ENCODE assay signal across 9 mouse cellular contexts in the genomic region with DNA sequence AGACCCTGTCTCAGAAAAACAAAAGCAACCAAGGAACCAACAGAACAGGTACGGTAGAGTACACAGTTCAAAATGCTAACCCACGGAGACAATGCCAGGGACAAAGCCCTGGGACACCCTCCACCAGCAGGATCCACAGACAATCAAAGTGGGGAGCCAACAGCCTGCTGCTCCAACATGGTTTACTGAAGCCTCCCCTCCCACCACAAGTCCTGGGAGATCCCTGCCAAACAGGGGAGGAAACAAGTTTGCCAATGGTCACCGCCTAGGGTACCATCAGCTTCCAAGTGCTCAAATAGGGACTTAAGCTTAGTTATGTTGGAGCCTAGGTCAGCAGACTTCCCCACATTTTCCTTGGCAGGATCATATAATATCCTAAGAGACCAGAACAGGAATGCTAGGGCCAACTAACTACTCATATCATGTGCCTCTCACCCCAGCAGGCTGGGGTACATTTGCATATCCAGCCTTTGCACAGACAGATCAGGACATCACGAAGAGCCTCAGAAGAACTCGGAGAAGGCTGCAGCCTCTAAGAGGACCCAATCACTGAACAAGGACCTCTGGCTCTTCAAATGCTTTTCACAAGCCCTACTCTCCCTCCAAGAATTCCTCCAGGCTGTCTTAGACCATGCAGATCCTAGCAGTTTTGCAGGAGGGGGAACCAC. TPM values are rescaled to one million over a fixed set of nuclear protein-coding genes. Genes with fewer than 3 reads are reported as not detected.
DNase-seq lines count a peak whose midpoint lies in the region; ATAC-seq and TF ChIP-seq lines count a peak whose summit lies in the region.
"Had no signal": no experiment of that assay in that cellular context is flagged by ENCODE, and none has a peak within 500 bp of the region (broad histone marks: within the 10 kb centered on the region; RNA-seq: fewer than 3 reads in every experiment).

No protein-coding gene starts in this region.

- dilution Hi-C loops in CH12.LX (cut with MboI; ENCODE audit: extremely low pct_ligation_motif_present, extremely low pct_unique_long_range_greater_than_20kb, low sequenced_read_pairs) = no loop called here

- H3K36me3 ChIP-seq in heart, embryonic 11.5 days (ENCODE audit: control insufficient read depth, insufficient read depth, low read length) = peaks cover 3% of the 10 kb centered on the region; the same call in 1 of the 2 replicates
- H3K36me3 ChIP-seq in CH12.LX (replicated peaks in 1 of 2; ENCODE audit: control insufficient read depth in 1 of 2, insufficient read depth in 1 of 2, low read length in 1 of 2) = peaks cover 3 to 31% of the 10 kb centered on the region in 2 experiments
- H3K36me3 ChIP-seq in heart, embryonic 16.5 days (ENCODE audit: control insufficient read depth, insufficient read depth) = no peaks in the 10 kb centered on the region; the same call in 1 of the 2 replicates
- H3K36me3 ChIP-seq in liver, postnatal 0 days (replicated peaks; ENCODE audit: insufficient read depth, low read length) = peaks cover 6% of the 10 kb centered on the region

- TF ChIP-seq EP300 in CH12.LX (IDR thresholded peaks at IDR 0.05; ENCODE audit: low read length) = no peak
- TF ChIP-seq EP300 in liver, postnatal 0 days (IDR thresholded peaks at IDR 0.05; ENCODE audit: low read depth) = no peak

- peaks cover 92% of the 10 kb centered on the region for H3K79me2 ChIP-seq in CH12.LX (replicated peaks; ENCODE audit: control insufficient read depth, extremely low read depth, insufficient read depth, poor library complexity, severe bottlenecking)

- no peak overlapping the region for H3K4me3 ChIP-seq in heart, embryonic 11.5 days (ENCODE audit: low read depth, low read length)
- H3K4me3 ChIP-seq in CH12.LX (replicated peaks in 1 of 3; ENCODE audit: low read depth in 2 of 3, low read length in 2 of 3, poor library complexity in 1 of 3) = peak overlapping the region; percentile 10 to 34 (median 16)
- peak overlapping the region; percentile 24 for H3K4me3 ChIP-seq in heart, embryonic 16.5 days (ENCODE audit: low read length)
- peak overlapping the region; percentile 13 for H3K4me3 ChIP-seq in liver, postnatal 0 days (ENCODE audit: low read depth, low read length)

- peak overlapping the region; percentile 59 for H3K9ac ChIP-seq in heart, embryonic 11.5 days (ENCODE audit: low read depth, low read length)
- peak overlapping the region; percentile 39; the same call in 1 of the 2 replicates for H3K9ac ChIP-seq in CH12.LX (ENCODE audit: insufficient read depth, low read depth)
- peak overlapping the region; percentile 66 for H3K9ac ChIP-seq in heart, embryonic 16.5 days (ENCODE audit: low read length)
- peak overlapping the region; percentile 54 for H3K9ac ChIP-seq in liver, postnatal 0 days (replicated peaks)

- peaks cover 75% of the 10 kb centered on the region for H3K4me1 ChIP-seq in heart, embryonic 11.5 days (ENCODE audit: control insufficient read depth, insufficient read depth, low read length)
- H3K4me1 ChIP-seq in CH12.LX (ENCODE audit: control insufficient read depth in 1 of 2, insufficient read depth in 2 of 2) = peaks cover 37 to 80% of the 10 kb centered on the region in 2 experiments
- peaks cover 69% of the 10 kb centered on the region for H3K4me1 ChIP-seq in heart, embryonic 16.5 days (ENCODE audit: control insufficient read depth, insufficient read depth, low read length)
- H3K4me1 ChIP-seq in liver, postnatal 0 days (ENCODE audit: insufficient read depth) = peaks cover 84% of the 10 kb centered on the region

- in situ Hi-C loops in CH12.LX (cut with MboI; ENCODE audit: low pct_ligation_motif_present, low pct_unique_long_range_greater_than_20kb, low sequenced_read_pairs) = no loop called here

- DNase-seq in heart, adult 9 months (ENCODE audit: low spot score in 2 of 2) = no peak
- peak; percentile 68 for DNase-seq in CH12.LX (ENCODE audit: extremely low read depth)
- no peak for DNase-seq in liver, postnatal 0 days
- no peak for DNase-seq in urinary bladder, adult 2 months (ENCODE audit: low spot score)

- H3K4me2 ChIP-seq in heart, embryonic 11.5 days = peak overlapping the region; percentile 59
- H3K4me2 ChIP-seq in CH12.LX (ENCODE audit: insufficient read depth, low read depth, poor library complexity, severe bottlenecking) = peak overlapping the region; percentile 94
- H3K4me2 ChIP-seq in heart, embryonic 16.5 days (ENCODE audit: low read depth, low read length) = peak overlapping the region; percentile 54
- H3K4me2 ChIP-seq in liver, postnatal 0 days (ENCODE audit: low read depth, low read length) = peak overlapping the region; percentile 69

- no peak for TF ChIP-seq CTCF in CH12.LX (conservative IDR thresholded peaks at IDR 0.05 in 1 of 2, IDR thresholded peaks at IDR 0.05 in 1 of 2; ENCODE audit: low read depth in 2 of 2, low read length in 2 of 2)
- TF ChIP-seq CTCF in liver, postnatal 0 days (IDR thresholded peaks at IDR 0.05; ENCODE audit: low read depth) = no peak

- H3K27me3 ChIP-seq in heart, embryonic 11.5 days (ENCODE audit: control insufficient read depth, insufficient read depth, low read length) = no peaks in the 10 kb centered on the region
- no peaks in the 10 kb centered on the region for H3K27me3 ChIP-seq in CH12.LX (replicated peaks)
- H3K27me3 ChIP-seq in heart, embryonic 16.5 days (ENCODE audit: control insufficient read depth, insufficient read depth, low read length) = no peaks in the 10 kb centered on the region
- no peaks in the 10 kb centered on the region for H3K27me3 ChIP-seq in liver, postnatal 0 days (ENCODE audit: insufficient read depth, low read length)

- ATAC-seq in heart, embryonic 11.5 days (replicated peaks; ENCODE audit: insufficient number of reproducible peaks, low FRiP score, low TSS enrichment) = no peak
- no peak for ATAC-seq in heart, embryonic 16.5 days (replicated peaks; ENCODE audit: extremely low read depth, insufficient read depth, low FRiP score)
- ATAC-seq in liver, postnatal 0 days = no peak
- no peak for ATAC-seq in CD4-positive, CD25-positive, alpha-beta regulatory T cell, adult 4 months
- ATAC-seq in frontal cortex, adult (ENCODE audit: low TSS enrichment) = no peak

- H3K27ac ChIP-seq in heart, embryonic 11.5 days (ENCODE audit: low read depth, low read length) = peak overlapping the region; percentile 85; the same call in 1 of the 2 replicates
- peak overlapping the region; percentile 96 for H3K27ac ChIP-seq in CH12.LX (ENCODE audit: insufficient read depth, low read depth)
- peak overlapping the region; percentile 94 for H3K27ac ChIP-seq in heart, embryonic 16.5 days (ENCODE audit: low read length)
- peak overlapping the region; percentile 88 for H3K27ac ChIP-seq in liver, postnatal 0 days (ENCODE audit: low read depth)

- no peak for TF ChIP-seq POLR2A in CH12.LX (IDR thresholded peaks at IDR 0.05; ENCODE audit: low read depth, low read length)

- no peaks in the 10 kb centered on the region for H3K9me3 ChIP-seq in heart, embryonic 11.5 days (replicated peaks; ENCODE audit: control insufficient read depth, low read length)
- no peaks in the 10 kb centered on the region for H3K9me3 ChIP-seq in CH12.LX (replicated peaks; ENCODE audit: low read length)
- H3K9me3 ChIP-seq in heart, embryonic 16.5 days (replicated peaks; ENCODE audit: control insufficient read depth, low read length) = no peaks in the 10 kb centered on the region
- no peaks in the 10 kb centered on the region for H3K9me3 ChIP-seq in liver, postnatal 0 days (ENCODE audit: low read length)

- TF ChIP-seq RAD21 in CH12.LX (IDR thresholded peaks at IDR 0.05; ENCODE audit: low read depth, low read length) = no peak

- 77% methylated on average over 5 of the region's 5 CpGs for WGBS in heart, embryonic 11.5 days (ENCODE audit: insufficient replicate concordance)
- WGBS in heart, embryonic 16.5 days = 60% methylated on average over 5 of the region's 5 CpGs
- 42% methylated on average over 5 of the region's 5 CpGs for WGBS in liver, postnatal 0 days (ENCODE audit: insufficient replicate concordance)

RNA-seq across cellular contexts. Expression of a gene that starts 13.6 kb away (rescaled TPM):
- 15.9 and 18.6 TPM in 2 replicates for polyA plus RNA-seq in heart, embryonic 11.5 days (2014; fragmentation: Nextera tagmentation; extraction: Ambion mirVana)
- total RNA-seq in CH12.LX (2012; rRNA removed) (111 and 122 TPM in 2 replicates), CH12.LX (2014; rRNA removed) (111 and 125 TPM in 2 replicates)
- polyA plus RNA-seq in CH12.LX (2012; ENCODE audit: insufficient read length, low read depth) = 139 and 153 TPM in 2 replicates
- polyA plus RNA-seq in heart, embryonic 16.5 days (2015; fragmentation: Nextera tagmentation; extraction: Ambion mirVana) = 20.4 and 29.9 TPM in 2 replicates
- polyA plus RNA-seq in liver, postnatal 0 days (2015; fragmentation: Nextera tagmentation; extraction: Ambion mirVana) = 13.6 and 15.5 TPM in 2 replicates
- 100 to 1,000 TPM; 110 to 150 TPM for polyA plus RNA-seq in CD4-positive, CD25-positive, alpha-beta regulatory T cell, adult 4 months (2017; shearing (Covaris generic))
- polyA plus RNA-seq in urinary bladder, adult 2 months (2012; rRNA removed) = 54.8 and 69.3 TPM in 2 replicates

RNA-seq across cellular contexts. Expression of a gene that starts 19.2 kb away (rescaled TPM):
- not detected in 2 replicates for polyA plus RNA-seq in heart, embryonic 11.5 days (2014; fragmentation: Nextera tagmentation; extraction: Ambion mirVana)
- 0.08 TPM in 1 of 2 replicates, not detected in the other for total RNA-seq in CH12.LX (2012; rRNA removed)
- not detected in 2 replicates for total RNA-seq in CH12.LX (2014; rRNA removed)
- 0.19 and 0.29 TPM in 2 replicates for polyA plus RNA-seq in CH12.LX (2012; ENCODE audit: insufficient read length, low read depth)
- polyA plus RNA-seq in heart, embryonic 16.5 days (2015; fragmentation: Nextera tagmentation; extraction: Ambion mirVana) = 0.11 TPM in 1 of 2 replicates, not detected in the other
- not detected in 2 replicates for polyA plus RNA-seq in liver, postnatal 0 days (2015; fragmentation: Nextera tagmentation; extraction: Ambion mirVana)
- 1 to 10 TPM in 1 of 2 experiments, under 1 TPM in 1; 0.79 to 1.4 TPM for polyA plus RNA-seq in CD4-positive, CD25-positive, alpha-beta regulatory T cell, adult 4 months (2017; shearing (Covaris generic))
- polyA plus RNA-seq in urinary bladder, adult 2 months (2012; rRNA removed) = 0.03 and 0.07 TPM in 2 replicates
- total RNA-seq: common myeloid progenitor, adult 5-6 weeks had no signal

RNA-seq across cellular contexts. Expression of a gene that starts 33.7 kb away (rescaled TPM):
- polyA plus RNA-seq in heart, embryonic 11.5 days (2014; fragmentation: Nextera tagmentation; extraction: Ambion mirVana) = not detected in 2 replicates
- total RNA-seq in CH12.LX (2012; rRNA removed) (not detected in 2 replicates), CH12.LX (2014; rRNA removed) (not detected in 2 replicates)
- 0.09 TPM in 1 of 2 replicates, not detected in the other for polyA plus RNA-seq in CH12.LX (2012; ENCODE audit: insufficient read length, low read depth)
- not detected in 2 replicates for polyA plus RNA-seq in heart, embryonic 16.5 days (2015; fragmentation: Nextera tagmentation; extraction: Ambion mirVana)
- not detected in 2 replicates for polyA plus RNA-seq in liver, postnatal 0 days (2015; fragmentation: Nextera tagmentation; extraction: Ambion mirVana)
- polyA plus RNA-seq in CD4-positive, CD25-positive, alpha-beta regulatory T cell, adult 4 months (2017; shearing (Covaris generic)) = not detected
- not detected in 2 replicates for polyA plus RNA-seq in urinary bladder, adult 2 months (2012; rRNA removed)
- total RNA-seq: common myeloid progenitor, adult 5-6 weeks had no signal

RNA-seq across cellular contexts. Expression of a gene that starts 43.7 kb away (rescaled TPM):
- polyA plus RNA-seq in heart, embryonic 11.5 days (2014; fragmentation: Nextera tagmentation; extraction: Ambion mirVana) = not detected in 2 replicates
- not detected in 2 replicates for total RNA-seq in CH12.LX (2012; rRNA removed)
- total RNA-seq in CH12.LX (2014; rRNA removed) = not detected in 2 replicates
- polyA plus RNA-seq in CH12.LX (2012; ENCODE audit: insufficient read length, low read depth) = not detected in 2 replicates
- polyA plus RNA-seq in heart, embryonic 16.5 days (2015; fragmentation: Nextera tagmentation; extraction: Ambion mirVana) = 0.07 TPM in 1 of 2 replicates, not detected in the other
- 19.9 and 30.7 TPM in 2 replicates for polyA plus RNA-seq in liver, postnatal 0 days (2015; fragmentation: Nextera tagmentation; extraction: Ambion mirVana)
- not detected for polyA plus RNA-seq in CD4-positive, CD25-positive, alpha-beta regulatory T cell, adult 4 months (2017; shearing (Covaris generic))
- not detected in 2 replicates for polyA plus RNA-seq in urinary bladder, adult 2 months (2012; rRNA removed)
- total RNA-seq: common myeloid progenitor, adult 5-6 weeks had no signal

RNA-seq across cellular contexts. Expression of a gene that starts 47.9 kb away (rescaled TPM):
- polyA plus RNA-seq in heart, embryonic 11.5 days (2014; fragmentation: Nextera tagmentation; extraction: Ambion mirVana) = not detected in 2 replicates
- total RNA-seq in CH12.LX (2012; rRNA removed) = 0.08 and 0.13 TPM in 2 replicates
- 0.11 and 0.19 TPM in 2 replicates for total RNA-seq in CH12.LX (2014; rRNA removed)
- not detected in 2 replicates for polyA plus RNA-seq in CH12.LX (2012; ENCODE audit: insufficient read length, low read depth)
- not detected in 2 replicates for polyA plus RNA-seq in heart, embryonic 16.5 days (2015; fragmentation: Nextera tagmentation; extraction: Ambion mirVana)
- polyA plus RNA-seq in liver, postnatal 0 days (2015; fragmentation: Nextera tagmentation; extraction: Ambion mirVana) = 2.2 and 4.3 TPM in 2 replicates
- polyA plus RNA-seq in CD4-positive, CD25-positive, alpha-beta regulatory T cell, adult 4 months (2017; shearing (Covaris generic)) = not detected
- 16.2 and 21.1 TPM in 2 replicates for polyA plus RNA-seq in urinary bladder, adult 2 months (2012; rRNA removed)
